Mouse (Mus musculus) heart, embryonic 15.5 days (tissue): ENCODE results near the gene Crat. TPM values are rescaled to one million over a fixed set of nuclear protein-coding genes. Genes with fewer than 3 reads are reported as not detected.
A peak's percentile ranks its signal among the peaks of the same experiment; 100 is the strongest.

ENCODE experiments used
- ATAC-seq: fragments of 200-750 bp; cut with Nextera tagmentation; replicated peaks from 2 replicates; pipeline ENCODE4 v1.8.0; 2017; ENCODE audit warnings: low read depth, moderate TSS enrichment; ENCODE audit not compliant: insufficient number of reproducible peaks, insufficient read depth, low FRiP score
- H3K27ac ChIP-seq: fragments of 300-500 bp; sonication (generic); 2 replicates; pipeline ENCODE4 v1.5.1; 2015; ENCODE audit warnings: mild to moderate bottlenecking, inconsistent platforms
- H3K27me3 ChIP-seq: fragments of 300-500 bp; sonication (generic); 2 replicates; pipeline ENCODE4 v1.6.1; 2015; ENCODE audit warnings: inconsistent platforms
- H3K36me3 ChIP-seq: fragments of 300-500 bp; sonication (generic); 2 replicates; pipeline ENCODE4 v1.6.1; 2015; ENCODE audit warnings: mild to moderate bottlenecking, inconsistent platforms
- H3K4me1 ChIP-seq: fragments of 300-500 bp; sonication (generic); replicated peaks from 2 replicates; pipeline ENCODE4 v1.6.1; 2015; ENCODE audit warnings: inconsistent platforms
- H3K4me2 ChIP-seq: fragments of 300-500 bp; sonication (generic); 2 replicates; pipeline ENCODE4 v1.6.1; 2015; ENCODE audit warnings: inconsistent platforms, mild to moderate bottlenecking, moderate library complexity
- H3K4me3 ChIP-seq: fragments of 300-500 bp; sonication (generic); 2 replicates; pipeline ENCODE4 v1.5.1; 2015; ENCODE audit warnings: mild to moderate bottlenecking, inconsistent platforms
- H3K9ac ChIP-seq: fragments of 300-500 bp; sonication (generic); 2 replicates; pipeline ENCODE4 v1.6.1; 2015; ENCODE audit warnings: mild to moderate bottlenecking, inconsistent platforms
- H3K9me3 ChIP-seq: fragments of 300-500 bp; sonication (generic); replicated peaks from 2 replicates; pipeline ENCODE4 v1.6.1; 2016; ENCODE audit warnings: inconsistent platforms
- WGBS: fragments of 180-500 bp; shearing (Covaris S2); methylation state at CpG from one replicate; pipeline ENCODE4 v1.1.7; 2015; ENCODE audit warnings: mixed read lengths; 5-methylcytosine and 5-hydroxymethylcytosine counted together
- polyA plus RNA-seq: library from polyadenylated mRNA; unstranded; fragments of >200 nt; fragmentation: Nextera tagmentation; extraction: Ambion mirVana; gene quantifications from 2 replicates; pipeline ENCODE4 v1.2.1, GENCODE M21; 2015

Crat gene
- polyA plus RNA-seq = 108 and 109 TPM in 2 replicates

GRCm38 (mm10) chr2:30415157-30415935, at the start of gene Crat:
Crat (minus strand) TSS chr2:30415813.
- ATAC-seq = peak; percentile 90
- Histone ChIP-seq H3K9ac (peak within 1 kb of the TSS; percentile 96), H3K9me3 (no peaks in the 10 kb centered on the region), H3K36me3 (peaks cover 15% of the 10 kb centered on the region; the same call in 1 of the 2 replicates), H3K4me2 (peak within 1 kb of the TSS; percentile 75), H3K4me3 (peak within 1 kb of the TSS; percentile 98), H3K27ac (peak within 1 kb of the TSS; percentile 99), H3K4me1 (peaks cover 70% of the 10 kb centered on the region), H3K27me3 (no peaks in the 10 kb centered on the region)
- WGBS = 1% methylated on average over 58 of the region's 58 CpGs

GRCm38 (mm10) chr2:30464411-30464810, 48.8 kb upstream of the Crat start:
- H3K27me3 ChIP-seq = no peaks in the 10 kb centered on the region
- H3K9me3 ChIP-seq = no peaks in the 10 kb centered on the region
- peak overlapping the region; percentile 65 for H3K4me2 ChIP-seq
- H3K4me1 ChIP-seq = peaks cover 36% of the 10 kb centered on the region
- H3K36me3 ChIP-seq = no peaks in the 10 kb centered on the region
- WGBS = 32% methylated on average over 5 of the region's 5 CpGs
- peak overlapping the region; percentile 43 for H3K4me3 ChIP-seq
- no peak for ATAC-seq
- H3K27ac ChIP-seq = peak overlapping the region; percentile 80
- H3K9ac ChIP-seq = peak overlapping the region; percentile 42

- 2% methylated on average over 9 of the region's 9 CpGs for WGBS
These were observed 48.3 kb upstream of the Crat start for GRCm38 (mm10) chr2:30463904-30464330.

GRCm38 (mm10) chr2:30463341-30463761, 47.7 kb upstream of the Crat start:
- no peak for ATAC-seq
- 16% methylated on average over 5 of the region's 5 CpGs for WGBS
- Histone ChIP-seq H3K27ac (peak overlapping the region; percentile 80), H3K9me3 (no peaks in the 10 kb centered on the region), H3K9ac (peak overlapping the region; percentile 42; the same call in 1 of the 2 replicates), H3K27me3 (no peaks in the 10 kb centered on the region), H3K4me1 (peaks cover 28% of the 10 kb centered on the region), H3K4me2 (peak overlapping the region; percentile 65), H3K36me3 (no peaks in the 10 kb centered on the region), H3K4me3 (peak overlapping the region; percentile 43; the same call in 1 of the 2 replicates)

More at GRCm38 (mm10) chr2:30463904-30464330, 48.3 kb upstream of the Crat start:
- Histone ChIP-seq H3K36me3 (no peaks in the 10 kb centered on the region), H3K27ac (peak overlapping the region; percentile 80), H3K4me3 (peak overlapping the region; percentile 43), H3K9me3 (no peaks in the 10 kb centered on the region), H3K4me1 (peaks cover 32% of the 10 kb centered on the region), H3K9ac (peak overlapping the region; percentile 42), H3K27me3 (no peaks in the 10 kb centered on the region), H3K4me2 (peak overlapping the region; percentile 65)
- ATAC-seq = peak; percentile 92

DNA sequence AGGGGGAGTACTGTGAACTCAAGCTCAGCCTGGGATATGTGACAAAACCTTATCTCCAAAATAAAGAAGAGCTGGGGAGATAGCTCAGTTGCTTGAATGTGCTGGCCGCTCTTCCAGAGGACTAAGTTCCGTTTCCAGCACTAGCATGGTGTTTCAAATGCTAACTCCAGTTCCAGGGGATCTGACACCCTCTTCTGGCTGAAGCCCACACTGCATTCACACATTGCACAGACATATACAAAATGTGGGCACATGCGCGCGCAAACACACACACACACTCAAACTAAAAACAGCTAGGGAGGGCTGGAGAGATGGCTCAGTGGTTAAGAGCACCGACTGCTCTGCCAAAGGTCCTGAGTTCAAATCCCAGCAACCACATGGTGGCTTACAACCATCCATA, 43.6 kb upstream of the Crat start:
- H3K36me3 ChIP-seq = no peaks in the 10 kb centered on the region
- H3K4me2 ChIP-seq = no peak overlapping the region
- no peaks in the 10 kb centered on the region for H3K9me3 ChIP-seq
- H3K4me1 ChIP-seq = peaks cover 38% of the 10 kb centered on the region
- no peak overlapping the region for H3K4me3 ChIP-seq
- H3K9ac ChIP-seq = no peak overlapping the region
- ATAC-seq = no peak
- no peak overlapping the region for H3K27ac ChIP-seq
- 88% methylated on average over 6 of the region's 6 CpGs for WGBS
- H3K27me3 ChIP-seq = no peaks in the 10 kb centered on the region

DNA sequence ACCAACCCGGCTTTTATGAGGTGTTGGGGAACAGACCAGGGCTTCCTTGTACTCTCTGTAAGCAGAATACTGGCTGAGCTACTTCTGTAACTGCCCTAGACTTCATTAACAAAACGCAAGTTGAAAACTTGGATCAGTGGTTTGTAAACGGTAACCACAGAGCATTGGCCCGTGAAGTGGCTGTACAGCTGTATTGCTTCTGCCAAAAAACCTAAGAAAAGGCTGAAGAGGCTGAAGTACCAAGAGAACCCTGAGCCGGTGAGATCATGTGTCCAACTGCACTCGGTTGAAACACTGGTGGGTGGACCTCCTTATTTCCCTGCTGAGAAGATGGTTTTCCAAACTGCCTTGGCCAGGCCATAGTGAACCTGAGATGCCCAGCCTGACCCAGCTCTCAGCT, 42.7 kb upstream of the Crat start:
- Histone ChIP-seq H3K9ac (no peak overlapping the region), H3K27ac (peak overlapping the region; percentile 63)
- 77% methylated on average over 6 of the region's 6 CpGs for WGBS

GRCm38 (mm10) chr2:30456104-30456980, 40.7 kb upstream of the Crat start:
- no peak overlapping the region for H3K4me3 ChIP-seq
- H3K27me3 ChIP-seq = no peaks in the 10 kb centered on the region
- peaks cover 29% of the 10 kb centered on the region for H3K4me1 ChIP-seq
- H3K4me2 ChIP-seq = no peak overlapping the region
- no peak; the same call in 1 of the 2 replicates for ATAC-seq
- no peaks in the 10 kb centered on the region for H3K9me3 ChIP-seq
- WGBS = 49% methylated on average over 13 of the region's 13 CpGs
- peak overlapping the region; percentile 58 for H3K27ac ChIP-seq
- H3K9ac ChIP-seq = peak overlapping the region; percentile 31; the same call in 1 of the 2 replicates
- H3K36me3 ChIP-seq = no peaks in the 10 kb centered on the region; the same call in 1 of the 2 replicates

More for the DNA sequence above, 42.7 kb upstream of the Crat start:
- no peaks in the 10 kb centered on the region for H3K36me3 ChIP-seq
- H3K4me1 ChIP-seq = peaks cover 32% of the 10 kb centered on the region
- ATAC-seq = no peak
- H3K4me3 ChIP-seq = no peak overlapping the region
- no peaks in the 10 kb centered on the region for H3K9me3 ChIP-seq
- no peak overlapping the region for H3K4me2 ChIP-seq
- H3K27me3 ChIP-seq = no peaks in the 10 kb centered on the region

DNA sequence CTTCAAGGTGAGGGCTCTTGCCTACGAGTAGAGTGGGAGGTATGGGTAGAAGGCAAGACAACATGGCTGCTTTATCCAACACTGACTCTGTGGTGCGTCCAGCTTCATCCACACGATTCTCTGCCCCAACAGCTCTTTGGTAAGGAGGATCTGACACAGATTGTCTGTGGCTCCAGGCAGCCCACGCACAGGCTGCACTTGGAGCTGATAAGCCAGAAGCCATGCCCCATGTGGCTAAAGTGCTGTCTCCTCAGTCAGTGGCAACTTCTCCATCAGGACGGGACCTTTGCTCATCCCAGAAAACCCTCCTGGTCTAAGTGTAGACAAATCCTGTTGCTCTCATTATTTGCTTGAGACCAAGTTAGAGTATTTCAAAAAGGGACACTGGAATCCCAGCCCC, 39.0 kb upstream of the Crat start:
- WGBS = 68% methylated on average over 5 of the region's 5 CpGs
- Histone ChIP-seq H3K4me2 (no peak overlapping the region), H3K36me3 (peaks cover 8% of the 10 kb centered on the region), H3K9me3 (0 out of 2 replicates have a peak, but pooled peaks cover 7% of the 10 kb centered on the region), H3K27ac (no peak overlapping the region), H3K9ac (no peak overlapping the region), H3K27me3 (no peaks in the 10 kb centered on the region), H3K4me1 (peaks cover 29% of the 10 kb centered on the region), H3K4me3 (no peak overlapping the region)
- ATAC-seq = no peak

- 80% methylated on average over 3 of the region's 3 CpGs for WGBS
- Histone ChIP-seq H3K9ac (no peak overlapping the region), H3K4me1 (peaks cover 29% of the 10 kb centered on the region), H3K4me3 (no peak overlapping the region), H3K27me3 (no peaks in the 10 kb centered on the region), H3K27ac (peak overlapping the region; percentile 20; the same call in 1 of the 2 replicates), H3K36me3 (peaks cover 15% of the 10 kb centered on the region), H3K9me3 (0 out of 2 replicates have a peak, but pooled peaks cover 7% of the 10 kb centered on the region), H3K4me2 (no peak overlapping the region)
- ATAC-seq = no peak
These were observed 38.0 kb upstream of the Crat start for GRCm38 (mm10) chr2:30453570-30453969.

- Histone ChIP-seq H3K36me3 (peaks cover 23% of the 10 kb centered on the region), H3K27me3 (no peaks in the 10 kb centered on the region), H3K9ac (no peak overlapping the region), H3K4me2 (no peak overlapping the region), H3K27ac (no peak overlapping the region), H3K4me1 (peaks cover 28% of the 10 kb centered on the region), H3K4me3 (no peak overlapping the region), H3K9me3 (0 out of 2 replicates have a peak, but pooled peaks cover 7% of the 10 kb centered on the region)
- 79% methylated on average over 3 of the region's 3 CpGs for WGBS
- no peak for ATAC-seq
These were observed 35.9 kb upstream of the Crat start for GRCm38 (mm10) chr2:30451525-30451924.

DNA sequence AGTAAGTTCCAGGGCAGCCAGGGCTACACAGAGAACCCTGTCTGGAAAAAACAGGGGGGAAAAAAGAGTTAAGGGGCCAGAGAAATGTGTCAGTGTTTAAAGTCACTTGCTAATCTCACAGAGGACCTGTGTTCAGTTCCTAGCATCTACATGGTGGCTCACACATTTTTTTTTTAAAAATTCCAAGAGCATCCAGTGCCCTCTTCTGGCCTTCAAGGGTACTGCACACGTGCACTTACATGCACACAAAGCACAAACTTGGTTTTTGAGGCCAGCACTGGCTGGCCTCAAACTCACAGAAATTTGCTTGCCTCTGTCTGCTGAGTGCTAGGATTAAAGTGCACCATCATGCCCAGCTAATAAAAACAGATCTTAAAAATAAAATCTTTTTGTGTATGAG, 34.9 kb upstream of the Crat start:
- no peaks in the 10 kb centered on the region for H3K27me3 ChIP-seq
- no peak for ATAC-seq
- H3K27ac ChIP-seq = no peak overlapping the region
- no peak overlapping the region for H3K4me2 ChIP-seq
- H3K4me3 ChIP-seq = no peak overlapping the region
- 74% methylated on average over 1 of the region's 1 CpGs for WGBS
- H3K36me3 ChIP-seq = peaks cover 26% of the 10 kb centered on the region
- H3K9me3 ChIP-seq = 0 out of 2 replicates have a peak, but pooled peaks cover 7% of the 10 kb centered on the region
- no peak overlapping the region for H3K9ac ChIP-seq
- H3K4me1 ChIP-seq = peaks cover 28% of the 10 kb centered on the region
